Mouse (Mus musculus) adrenal gland, postnatal 36 days (tissue): ENCODE measurements at regions not wholly inside any gene's neighbourhood (a gene's known extent, or its start where the extent isn't known, plus 50 kb on each side); places are given as distances from the start of the nearest gene placed in this dataset.

Experiments
- DNase-seq, 2 experiments: peaks; one replicate each; pipeline ENCODE4 v3.0.0; 2021; ENCODE audit warnings: mixed read lengths in 1 of 2

GRCm38 (mm10) chr13:59962676-59963664, 140.0 kb upstream of the Tut7 start:
- DNase-seq = no peak

DNA sequence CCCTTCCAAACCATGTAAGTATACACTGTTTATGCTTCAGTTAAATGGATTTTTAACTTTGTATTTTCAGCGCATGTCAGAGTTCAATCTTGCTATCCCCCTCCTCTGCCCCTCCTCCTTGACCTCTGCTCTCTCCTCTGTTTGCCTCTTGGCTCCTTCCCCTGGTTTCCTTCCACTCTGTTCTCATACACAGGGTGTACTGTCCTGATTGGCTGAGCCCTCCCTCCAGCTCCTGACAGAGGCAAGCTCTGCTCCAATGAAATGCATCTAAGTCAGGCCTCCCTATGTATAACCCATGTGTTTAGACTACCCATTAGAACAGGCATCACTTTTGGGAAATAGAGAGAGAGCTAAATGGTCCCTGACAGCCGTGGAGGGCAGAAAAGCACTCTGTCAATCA, 133.5 kb upstream of the Tut7 start:
- no peak for DNase-seq

- DNase-seq = peak; percentile 6 to 22
Observed at GRCm38 (mm10) chr13:59952809-59953208, 129.9 kb upstream of the Tut7 start.

- DNase-seq = no peak
Observed at GRCm38 (mm10) chr13:59952116-59952515, 129.2 kb upstream of the Tut7 start.

DNA sequence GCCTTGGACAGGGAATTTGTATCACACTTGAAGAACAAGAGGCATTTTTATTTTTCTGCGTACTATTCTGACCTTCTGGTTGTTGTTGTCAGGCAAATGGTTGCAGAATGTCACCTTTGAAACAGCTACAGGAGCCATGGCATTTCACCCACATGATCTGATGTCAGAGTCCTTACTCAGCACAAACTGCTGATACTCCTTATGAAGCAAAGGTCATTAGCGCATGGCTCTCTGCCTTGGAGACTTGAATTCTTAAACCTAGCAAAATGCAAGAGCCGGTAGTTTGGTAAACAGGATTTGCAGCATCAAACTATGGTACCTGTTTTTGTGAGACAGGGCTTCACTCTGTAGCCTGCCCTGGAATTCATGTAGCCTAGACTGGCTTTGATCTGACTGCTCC, 127.3 kb upstream of the Tut7 start:
- peak in 1 of 2 experiments; percentile 24 for DNase-seq

DNA sequence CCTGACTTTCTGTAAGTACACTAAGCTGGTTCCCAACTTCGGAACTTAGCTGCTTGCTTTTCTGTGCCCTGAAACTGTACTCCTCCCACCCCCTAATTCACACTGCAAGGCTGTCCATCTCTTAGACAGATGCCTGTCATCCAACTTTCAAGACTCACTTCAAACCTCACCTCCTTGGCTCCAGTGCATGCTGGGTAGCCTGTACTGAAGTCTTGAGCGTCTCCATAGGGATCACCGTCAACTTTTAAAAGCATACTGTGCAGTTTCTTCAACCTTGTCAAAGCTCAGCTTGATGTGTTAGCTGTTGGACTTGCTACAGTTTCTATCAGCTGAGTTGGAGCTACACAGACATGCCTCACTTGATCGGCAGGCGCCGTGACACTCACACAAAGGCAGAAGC, 126.5 kb upstream of the Tut7 start:
- DNase-seq = no peak

DNA sequence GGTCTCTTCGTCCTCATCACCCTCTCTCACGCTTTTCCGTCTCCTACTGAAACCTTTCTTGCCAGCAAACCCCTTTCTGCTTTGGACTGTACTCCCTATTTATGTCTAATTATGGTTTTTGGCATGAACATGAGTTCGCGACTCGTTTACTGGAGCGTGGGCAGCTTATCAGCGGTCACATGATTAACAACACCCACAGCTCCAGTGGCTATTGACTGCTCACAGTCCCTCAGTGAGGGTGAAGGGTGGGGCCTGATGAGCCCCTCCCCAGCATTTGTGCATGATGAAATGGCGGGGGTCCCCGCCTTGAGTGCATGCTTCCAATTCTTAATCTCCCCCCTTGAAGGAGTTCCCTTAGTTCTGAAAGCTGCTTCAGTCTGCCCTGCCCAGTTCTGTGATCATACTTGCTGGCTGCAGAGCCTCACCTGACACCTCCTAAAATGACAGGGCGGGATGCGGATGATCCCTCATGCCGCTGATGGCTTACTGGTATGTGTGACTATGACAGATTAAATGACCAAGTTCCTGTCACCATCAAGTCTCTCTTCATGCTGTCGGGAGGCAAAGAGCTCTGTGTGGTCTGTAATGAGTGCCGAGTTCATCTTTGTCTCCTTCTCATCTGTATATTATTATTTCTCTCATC, 125.7 kb upstream of the Tut7 start:
- DNase-seq = no peak

DNA sequence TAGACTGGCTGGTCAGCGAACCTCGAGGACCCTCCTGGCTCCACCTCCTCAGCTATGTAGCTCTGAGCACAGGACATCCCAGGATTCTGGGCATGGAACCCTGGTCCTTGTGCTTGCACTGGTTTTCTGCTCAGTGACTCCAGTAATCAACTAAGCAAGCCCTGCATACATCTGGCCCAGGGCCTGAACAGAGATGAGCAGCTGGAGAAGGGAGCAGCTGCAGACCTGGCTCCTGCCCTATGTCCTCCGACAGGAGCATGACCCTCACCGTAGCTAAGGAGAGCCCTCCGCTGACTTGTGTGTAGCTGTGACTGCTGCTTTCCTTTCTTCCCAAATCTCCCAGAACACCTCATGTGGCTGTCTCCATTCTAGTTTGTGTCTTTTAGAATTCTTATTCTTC, 124.5 kb upstream of the Tut7 start:
- no peak for DNase-seq

- peak; percentile 20 to 46 for DNase-seq
Observed at GRCm38 (mm10) chr13:59946509-59946908, 123.6 kb upstream of the Tut7 start.

- DNase-seq = no peak
Observed at GRCm38 (mm10) chr13:59945631-59946030, 122.7 kb upstream of the Tut7 start.

DNA sequence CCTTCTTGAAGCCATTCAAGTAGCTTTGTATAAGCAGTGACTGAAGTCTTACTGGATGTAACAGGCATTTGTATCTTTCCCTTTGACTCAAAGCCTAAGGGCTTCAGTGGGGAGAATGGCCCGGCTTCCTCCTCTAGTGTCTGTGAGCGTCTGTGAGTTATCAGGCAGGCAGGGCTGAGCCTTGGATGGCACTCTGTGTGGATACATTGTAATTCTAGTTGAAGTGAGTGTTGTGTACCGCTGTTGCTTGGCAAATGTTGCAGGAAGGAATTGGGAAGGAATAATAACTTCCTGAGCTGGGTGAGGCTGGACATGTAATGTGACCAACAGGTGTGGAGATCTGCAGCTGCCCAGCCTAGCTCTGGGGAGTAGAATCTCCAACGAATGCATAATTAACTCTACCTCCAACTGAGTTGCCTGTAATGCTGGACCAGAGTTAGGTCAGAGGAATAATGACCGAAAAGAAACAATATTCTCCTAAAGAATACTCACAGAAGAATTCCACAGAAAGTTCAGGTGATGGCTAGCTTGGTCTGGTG, 120.7 kb upstream of the Tut7 start:
- no peak for DNase-seq

DNA sequence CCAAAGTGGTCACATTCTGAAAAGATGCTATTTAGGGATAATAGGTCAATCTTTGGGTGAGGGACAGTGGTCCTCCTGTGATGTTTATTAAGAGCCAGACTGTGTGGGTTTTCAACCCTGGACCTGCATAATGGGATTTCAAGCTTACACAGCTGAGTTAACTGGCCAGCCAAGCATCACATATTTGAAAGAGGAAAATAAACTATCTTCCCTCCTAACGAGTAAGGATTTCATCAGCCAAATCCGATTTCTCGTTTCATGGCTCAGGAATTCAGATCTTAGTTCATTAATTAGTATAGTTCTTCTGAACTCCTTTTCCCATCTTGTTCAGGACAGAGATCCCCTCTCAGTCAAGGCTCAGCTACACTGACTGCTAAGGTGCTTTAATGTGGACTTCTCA, 120.1 kb upstream of the Tut7 start:
- DNase-seq = no peak

GRCm38 (mm10) chr13:59941519-59941918, 118.6 kb upstream of the Tut7 start:
- DNase-seq = no peak

DNA sequence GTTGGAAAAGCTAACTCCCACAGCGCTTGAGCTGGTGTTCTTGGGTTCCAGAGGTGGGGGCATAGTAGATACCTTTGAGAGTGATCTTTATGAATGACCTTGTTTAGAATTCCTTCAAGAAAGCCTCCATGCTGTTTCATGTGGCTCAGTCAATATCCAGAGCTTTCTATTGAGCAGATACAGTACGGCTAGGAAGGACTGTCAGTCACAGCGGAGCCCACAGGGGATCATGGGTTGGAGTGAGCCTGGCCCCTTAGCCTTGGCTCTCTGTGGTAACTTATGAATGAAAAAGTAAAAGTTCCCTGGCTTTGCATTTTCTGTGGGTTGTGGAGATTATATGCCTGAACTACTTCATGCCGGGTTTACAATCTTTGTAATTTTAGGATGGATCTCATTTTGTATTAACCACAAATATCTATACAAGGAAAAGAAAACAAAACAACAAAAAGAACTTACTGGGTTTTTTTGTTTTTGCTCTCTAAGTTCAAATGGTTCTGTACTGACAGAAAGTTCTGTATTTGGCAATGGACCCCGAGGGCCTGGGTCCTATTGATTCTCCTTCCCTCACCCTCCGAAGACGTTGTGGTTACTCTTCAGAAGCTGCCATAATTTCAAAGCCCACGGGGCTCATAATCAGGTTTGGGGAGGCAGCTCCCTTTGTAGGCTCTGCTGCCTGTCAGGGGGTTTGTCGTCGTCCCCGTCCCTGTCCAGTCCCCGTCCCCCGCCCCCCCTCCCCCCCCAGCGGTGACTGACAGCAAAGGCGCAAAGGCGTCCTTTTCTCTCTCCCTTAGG, 117.7 kb upstream of the Tut7 start:
- no peak for DNase-seq

DNA sequence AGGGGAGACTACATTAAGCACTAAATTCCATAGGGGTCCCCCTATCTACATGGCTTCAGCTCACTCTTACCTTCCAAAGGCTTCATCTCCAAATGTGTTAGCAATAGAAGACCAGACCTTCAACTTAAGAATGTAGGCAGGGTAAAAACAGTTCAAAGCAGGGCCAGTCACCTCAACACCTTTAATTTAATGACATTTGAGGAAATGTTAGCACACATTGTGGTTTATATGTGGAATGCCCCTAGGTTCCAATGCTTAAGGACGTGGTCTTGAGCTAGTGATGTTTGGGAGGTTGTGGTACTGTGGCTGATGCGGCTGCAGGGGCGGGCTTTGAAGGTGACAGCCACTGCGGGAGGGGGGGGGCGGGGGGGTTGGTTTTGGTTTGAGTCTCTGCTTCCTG, 116.9 kb upstream of the Tut7 start:
- DNase-seq = no peak

DNA sequence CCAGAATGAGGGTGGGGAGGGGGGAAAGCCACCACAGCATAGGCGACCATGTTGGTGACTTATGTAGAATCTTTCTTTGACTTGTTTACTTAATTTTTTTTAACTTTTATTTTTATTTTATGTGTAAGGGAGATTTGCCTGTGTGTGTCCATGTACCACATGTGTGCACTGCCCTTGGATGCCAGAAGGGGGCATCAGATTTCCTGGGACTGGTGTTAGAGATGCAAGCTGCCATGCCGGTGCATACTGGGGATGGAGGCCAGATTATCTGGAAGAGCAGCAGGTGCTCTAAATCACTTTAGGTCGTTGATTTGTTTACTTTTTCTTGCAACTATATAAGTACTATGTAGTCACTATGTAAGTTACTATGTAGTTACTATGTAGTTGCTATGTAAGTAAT, 114.2 kb upstream of the Tut7 start:
- no peak for DNase-seq

DNA sequence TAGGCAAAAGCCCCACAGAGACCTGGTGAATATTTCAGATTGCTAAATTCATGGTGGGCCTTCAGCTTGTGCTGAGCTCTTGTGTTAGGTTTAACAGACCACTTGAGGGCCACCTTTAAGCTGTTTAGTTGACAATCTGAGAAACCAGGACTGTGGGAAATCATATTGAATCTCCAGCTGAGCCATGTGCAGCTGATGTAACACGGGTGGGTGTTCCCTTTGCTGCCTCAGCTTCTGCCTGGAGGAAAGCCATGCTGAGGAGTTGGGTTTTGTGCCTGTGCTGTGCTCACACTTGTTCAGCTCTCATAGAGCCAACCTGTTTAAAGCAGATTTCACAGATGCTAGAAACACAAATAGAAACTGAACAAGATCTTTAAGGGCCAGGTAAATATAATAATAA, 111.6 kb upstream of the Tut7 start:
- DNase-seq = no peak

GRCm38 (mm10) chr13:59934093-59934492, 111.1 kb upstream of the Tut7 start:
- peak; percentile 15 to 37 for DNase-seq

DNA sequence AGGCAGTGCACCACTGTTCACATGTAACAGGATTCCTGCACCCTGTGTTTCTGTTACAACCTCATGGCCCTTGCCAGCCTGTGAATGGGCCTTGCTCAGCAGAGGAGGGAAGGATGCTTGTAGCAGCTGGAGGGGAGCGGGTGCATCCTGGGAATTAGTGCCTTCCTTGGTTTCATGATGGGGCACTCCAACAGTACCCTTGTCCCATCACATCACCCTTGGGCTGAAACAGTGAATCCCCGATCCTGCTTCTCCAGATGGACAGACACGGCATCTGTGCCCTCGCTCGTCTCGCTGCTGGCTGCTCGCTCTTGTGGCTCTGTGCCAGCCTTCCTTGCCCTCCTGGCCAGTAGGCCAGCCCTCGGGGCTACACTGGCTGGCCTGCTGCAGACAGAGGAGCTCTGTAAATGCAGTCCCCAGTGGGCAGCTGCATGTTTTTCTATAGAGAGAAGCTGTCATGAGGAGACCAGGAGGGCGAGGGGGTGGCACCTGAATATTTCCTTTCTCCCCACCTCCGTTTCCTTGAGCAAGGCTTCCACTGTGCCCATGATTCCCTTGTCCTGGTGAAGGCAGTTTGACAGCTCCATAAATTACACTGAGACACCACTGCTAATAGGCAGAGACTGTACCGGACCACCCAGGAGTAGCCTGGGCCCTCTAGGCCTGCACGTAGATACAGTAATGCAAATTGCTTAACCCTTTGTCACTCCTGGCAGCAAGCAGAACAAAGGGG, 104.6 kb upstream of the Tut7 start:
- DNase-seq = no peak

- DNase-seq = no peak
Observed at GRCm38 (mm10) chr13:59925845-59926481, 103.0 kb upstream of the Tut7 start.

GRCm38 (mm10) chr13:59917185-59917584, 94.2 kb upstream of the Tut7 start:
- DNase-seq = no peak
